Mouse (Mus musculus): Measurements from ENCODE around the gene Olfr508. TPM values are rescaled to one million over a fixed set of nuclear protein-coding genes. Genes with fewer than 3 reads are reported as not detected.
"Not testable (repeated sequence)": the region's sequence is repeated elsewhere in the genome, so short reads cannot be mapped to it uniquely, and the experiment has no call there.

Gene Olfr508
- not detected in 2 replicates for polyA plus RNA-seq (2015; fragmentation: Nextera tagmentation; extraction: Ambion mirVana)

DNA sequence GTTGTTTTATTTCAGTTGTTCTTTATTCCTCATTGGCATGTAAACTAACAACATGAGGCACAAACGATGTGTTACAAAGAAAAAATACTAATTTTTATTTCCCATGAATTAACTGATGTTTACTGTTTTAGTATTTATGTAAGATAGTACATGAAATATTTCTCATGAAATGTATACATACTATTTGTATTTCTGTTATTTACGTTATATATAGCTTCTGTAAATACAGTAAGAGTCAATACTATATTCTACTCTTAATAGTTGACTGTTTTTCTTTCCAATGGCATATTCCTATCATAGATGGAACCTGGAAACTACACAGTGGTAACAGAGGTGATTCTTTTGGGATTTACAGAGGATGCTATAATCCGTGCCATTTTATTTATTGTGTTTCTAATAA is at the start of gene Olfr508:
Olfr508 (plus strand) TSS at position 301 of the 400 bp plus-strand sequence.
- WGBS: 64% methylated on average over 3 of the region's 3 CpGs
- Histone ChIP-seq H3K27ac (replicated peaks) (no peak within 1 kb of the TSS), H3K9me3 (no peaks in the 10 kb centered on the region), H3K4me3 (no peak within 1 kb of the TSS), H3K36me3 (no peaks in the 10 kb centered on the region), H3K4me1 (no peaks in the 10 kb centered on the region), H3K27me3 (replicated peaks) (no peaks in the 10 kb centered on the region), H3K4me2 (no peak within 1 kb of the TSS), H3K9ac (no peak within 1 kb of the TSS)
- no peak for ATAC-seq (ENCODE audit: extremely low read depth, insufficient number of reproducible peaks, low FRiP score, low TSS enrichment)

DNA sequence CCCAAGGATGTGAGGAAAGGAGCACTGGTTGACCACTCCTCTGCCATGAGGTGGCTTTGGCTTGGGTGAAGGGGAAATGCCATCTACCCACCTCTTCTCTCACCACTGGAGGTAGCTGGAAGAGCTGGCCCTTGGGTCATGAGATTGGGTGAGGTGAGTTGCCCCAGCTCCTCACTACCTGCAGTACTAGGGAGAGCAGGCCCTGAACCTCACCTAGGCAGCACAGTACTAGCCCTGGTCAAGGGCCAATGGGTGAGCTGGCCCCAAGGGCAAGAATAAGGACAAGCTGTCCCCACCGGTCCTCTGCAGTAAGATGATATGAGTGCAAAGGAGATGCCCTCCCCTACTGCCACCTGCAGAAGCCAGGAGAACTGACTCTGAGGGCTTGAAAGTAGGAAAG is 40.0 kb upstream of the Olfr508 start:
- Histone ChIP-seq H3K4me1 (no peaks in the 10 kb centered on the region), H3K9ac (no peak overlapping the region), H3K27ac (replicated peaks) (no peak overlapping the region), H3K4me3 (no peak overlapping the region), H3K4me2 (no peak overlapping the region), H3K27me3 (replicated peaks) (no peaks in the 10 kb centered on the region), H3K9me3 (0 out of 2 replicates have a peak, but pooled peaks cover 3% of the 10 kb centered on the region), H3K36me3 (no peaks in the 10 kb centered on the region)
- WGBS: 84% methylated on average over 1 of the region's 1 CpGs
- no peak for ATAC-seq (ENCODE audit: extremely low read depth, insufficient number of reproducible peaks, low FRiP score, low TSS enrichment)

DNA sequence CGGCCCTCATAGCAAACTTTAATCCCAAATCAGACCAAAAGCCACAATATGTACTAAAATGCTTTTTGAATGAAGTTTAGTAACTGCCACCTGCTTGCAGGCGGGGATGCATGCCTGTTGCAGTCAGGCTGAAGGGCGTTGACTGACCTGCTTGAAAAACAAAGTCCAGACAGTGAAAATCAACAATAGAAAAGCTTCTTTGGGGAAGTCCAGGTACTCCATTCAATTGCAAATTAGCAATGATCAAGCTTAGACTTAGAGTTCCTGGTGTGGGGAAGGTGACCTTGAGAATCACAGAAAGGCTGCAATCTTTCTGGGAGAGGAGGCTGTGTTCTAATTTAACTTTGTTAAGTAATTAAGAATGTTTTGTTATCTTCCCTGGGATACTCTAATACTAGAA is 27.9 kb upstream of the Olfr508 start:
- not testable (repeated sequence) for H3K4me3 ChIP-seq; H3K4me2 ChIP-seq; H3K27me3 ChIP-seq (replicated peaks); H3K27ac ChIP-seq (replicated peaks); H3K36me3 ChIP-seq; ATAC-seq (ENCODE audit: extremely low read depth, insufficient number of reproducible peaks, low FRiP score, low TSS enrichment); H3K9ac ChIP-seq; H3K4me1 ChIP-seq; H3K9me3 ChIP-seq
- 64% methylated on average over 3 of the region's 3 CpGs for WGBS

DNA sequence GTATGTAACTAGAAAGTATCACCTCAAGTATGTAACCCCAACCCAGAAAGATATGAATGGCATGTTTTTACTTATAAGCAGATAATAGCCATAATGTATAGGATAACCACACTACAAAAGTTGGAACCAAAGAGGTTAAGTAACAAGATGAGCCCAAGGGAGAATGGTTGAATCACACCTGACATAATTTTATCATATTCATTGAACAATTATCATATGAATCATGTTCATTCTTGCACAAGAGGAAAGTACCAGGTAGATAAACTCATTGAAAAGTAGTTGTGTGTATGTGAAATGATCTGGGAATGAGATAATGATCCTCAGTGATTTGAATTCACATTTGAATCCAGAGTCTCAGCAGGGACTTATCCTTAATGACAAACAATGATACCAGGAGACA is 19.3 kb upstream of the Olfr508 start, which contains the start of gene Olfr506:
Olfr506 (plus strand) TSS at position 301 of the 400 bp plus-strand sequence.
- Histone ChIP-seq H3K4me2 (no peak within 1 kb of the TSS), H3K27me3 (replicated peaks) (no peaks in the 10 kb centered on the region), H3K9me3 (no peaks in the 10 kb centered on the region), H3K9ac (no peak within 1 kb of the TSS), H3K27ac (replicated peaks) (no peak within 1 kb of the TSS), H3K4me1 (no peaks in the 10 kb centered on the region), H3K4me3 (no peak within 1 kb of the TSS), H3K36me3 (no peaks in the 10 kb centered on the region)
- no peak for ATAC-seq (ENCODE audit: extremely low read depth, insufficient number of reproducible peaks, low FRiP score, low TSS enrichment)

DNA sequence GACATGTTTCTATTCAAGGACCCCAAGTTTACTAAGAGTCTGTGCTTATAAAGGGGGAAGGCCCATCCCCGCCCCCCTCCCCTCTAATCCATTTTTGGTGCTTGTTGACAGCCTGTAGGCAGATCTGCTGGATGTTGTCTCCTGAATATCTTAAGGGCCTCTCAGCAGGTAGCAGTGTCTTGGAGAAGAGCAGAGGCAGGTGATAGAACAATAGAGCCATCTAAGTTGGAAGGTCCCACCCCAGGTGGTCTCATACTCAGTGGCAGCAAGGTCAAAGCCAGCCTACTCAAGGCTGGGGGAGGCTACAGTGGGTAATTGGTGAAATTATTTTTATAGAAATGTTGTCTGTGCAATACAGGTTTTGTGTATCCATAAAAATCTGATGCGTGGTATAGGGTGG is 15.7 kb upstream of the Olfr508 start:
- H3K4me3 ChIP-seq: no peak overlapping the region
- no peak overlapping the region for H3K9ac ChIP-seq
- H3K27me3 ChIP-seq (replicated peaks): no peaks in the 10 kb centered on the region
- no peaks in the 10 kb centered on the region for H3K4me1 ChIP-seq
- ATAC-seq (ENCODE audit: extremely low read depth, insufficient number of reproducible peaks, low FRiP score, low TSS enrichment): no peak
- no peaks in the 10 kb centered on the region for H3K36me3 ChIP-seq
- H3K9me3 ChIP-seq: no peaks in the 10 kb centered on the region
- no peak overlapping the region for H3K4me2 ChIP-seq
- WGBS: 73% methylated on average over 2 of the region's 2 CpGs
- no peak overlapping the region for H3K27ac ChIP-seq (replicated peaks)

DNA sequence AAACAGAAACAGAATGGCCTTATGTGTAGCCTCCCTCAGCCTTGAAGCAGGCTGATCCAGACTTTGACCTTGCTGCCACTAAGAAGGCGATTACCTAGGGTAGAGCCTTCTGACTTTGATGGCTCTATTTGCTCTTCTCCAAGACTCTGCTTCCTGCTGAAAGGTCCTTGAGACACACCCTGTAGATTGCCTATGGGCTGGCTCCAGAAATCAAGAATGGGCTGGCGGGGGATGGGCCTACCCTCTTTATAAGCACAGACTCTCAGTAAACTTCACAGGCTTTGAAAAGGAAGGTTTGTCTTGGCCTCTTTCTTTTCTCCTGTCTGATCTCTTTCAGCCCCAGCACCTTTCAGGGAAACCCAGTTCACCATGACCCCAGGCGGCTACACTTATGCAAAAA is 13.0 kb upstream of the Olfr508 start:
- not testable (repeated sequence) for H3K27me3 ChIP-seq (replicated peaks)

DNA sequence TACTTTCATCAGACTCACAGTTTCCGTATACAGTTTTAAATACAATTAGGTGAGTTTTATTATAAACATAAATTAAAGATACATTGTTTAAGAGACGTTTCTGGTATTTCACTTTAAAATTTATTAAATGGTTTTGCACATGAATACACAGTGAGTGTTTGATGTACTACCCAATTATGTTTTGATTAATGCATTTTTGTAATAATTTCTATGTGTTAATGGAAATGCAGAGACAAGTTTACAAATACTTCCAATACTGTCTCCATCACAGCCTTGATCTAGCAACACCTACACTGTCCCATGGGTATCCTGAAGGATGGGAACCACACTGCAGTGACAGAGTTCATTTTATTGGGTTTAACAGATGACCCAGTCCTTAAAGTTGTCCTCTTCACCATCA is 8.3 kb upstream of the Olfr508 start, which contains the start of gene Olfr507:
Olfr507 (plus strand) TSS at position 301 of the 400 bp plus-strand sequence.
- no peak for ATAC-seq (ENCODE audit: extremely low read depth, insufficient number of reproducible peaks, low FRiP score, low TSS enrichment)
- H3K36me3 ChIP-seq: no peaks in the 10 kb centered on the region
- H3K9me3 ChIP-seq: no peaks in the 10 kb centered on the region
- no peaks in the 10 kb centered on the region for H3K27me3 ChIP-seq (replicated peaks)
- H3K4me1 ChIP-seq: no peaks in the 10 kb centered on the region
- no peak within 1 kb of the TSS for H3K27ac ChIP-seq (replicated peaks)
- no peak within 1 kb of the TSS for H3K4me2 ChIP-seq
- 61% methylated on average over 2 of the region's 2 CpGs for WGBS
- H3K4me3 ChIP-seq: no peak within 1 kb of the TSS
- no peak within 1 kb of the TSS for H3K9ac ChIP-seq

More for the DNA sequence above, 13.0 kb upstream of the Olfr508 start:
- not testable (repeated sequence) for H3K9ac ChIP-seq; H3K4me2 ChIP-seq; ATAC-seq (ENCODE audit: extremely low read depth, insufficient number of reproducible peaks, low FRiP score, low TSS enrichment); H3K4me3 ChIP-seq; H3K27ac ChIP-seq (replicated peaks); H3K36me3 ChIP-seq; H3K4me1 ChIP-seq; H3K9me3 ChIP-seq
- 50% methylated on average over 3 of the region's 3 CpGs for WGBS

DNA sequence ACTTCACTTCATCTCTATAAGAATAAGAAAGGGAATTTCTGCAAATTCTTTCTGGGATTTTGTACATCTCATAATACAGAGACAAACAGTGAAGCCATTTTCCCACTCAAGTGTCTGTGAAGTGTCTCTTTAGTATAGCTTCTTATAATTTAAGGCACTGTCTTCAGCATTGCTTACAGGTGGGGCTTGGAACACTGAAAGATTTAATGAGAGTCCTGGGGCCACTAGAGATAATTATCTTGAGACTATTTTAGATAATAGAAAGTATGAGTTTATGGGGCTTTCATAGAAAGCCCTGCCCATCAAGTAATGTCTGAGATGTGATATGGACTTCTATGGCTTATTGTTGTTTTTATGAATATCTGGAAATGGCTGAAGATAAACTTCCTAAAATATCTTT is 22.0 kb downstream of the Olfr508 start, which contains the start of gene Olfr509:
Olfr509 (minus strand) TSS at position 101 of the 400 bp plus-strand sequence.
- Histone ChIP-seq H3K4me2 (no peak within 1 kb of the TSS), H3K27me3 (replicated peaks) (no peaks in the 10 kb centered on the region)

DNA sequence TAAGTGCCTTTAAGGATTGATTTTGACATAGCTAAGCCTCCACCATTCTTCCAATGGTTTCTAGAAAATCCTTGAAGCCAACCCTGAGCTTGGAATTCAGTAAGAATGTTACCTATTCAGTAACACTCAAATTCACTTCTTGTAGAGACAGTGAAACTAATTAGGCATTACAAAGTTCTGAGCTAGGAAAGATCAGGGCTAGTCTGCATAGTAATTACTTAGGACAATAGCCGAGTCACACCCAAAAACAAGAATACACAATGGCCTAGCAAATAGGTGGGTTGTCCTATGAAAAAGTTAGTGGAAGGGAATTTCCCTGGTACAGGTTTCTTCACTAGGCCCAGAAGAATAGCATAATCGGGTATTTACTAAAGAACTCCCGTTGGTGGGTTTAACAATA is 32.6 kb downstream of the Olfr508 start:
- no peak overlapping the region for H3K27ac ChIP-seq (replicated peaks)
- no peak overlapping the region for H3K4me2 ChIP-seq
- no peaks in the 10 kb centered on the region for H3K27me3 ChIP-seq (replicated peaks)
- WGBS: 69% methylated on average over 3 of the region's 3 CpGs
- H3K9me3 ChIP-seq: no peaks in the 10 kb centered on the region
- H3K9ac ChIP-seq: no peak overlapping the region
- no peaks in the 10 kb centered on the region for H3K4me1 ChIP-seq
- no peaks in the 10 kb centered on the region for H3K36me3 ChIP-seq
- ATAC-seq (ENCODE audit: extremely low read depth, insufficient number of reproducible peaks, low FRiP score, low TSS enrichment): no peak
- H3K4me3 ChIP-seq: no peak overlapping the region

More for the DNA sequence above, 22.0 kb downstream of the Olfr508 start, which contains the start of gene Olfr509:
- H3K36me3 ChIP-seq: no peaks in the 10 kb centered on the region
- no peak within 1 kb of the TSS for H3K27ac ChIP-seq (replicated peaks)
- H3K4me1 ChIP-seq: no peaks in the 10 kb centered on the region
- H3K9ac ChIP-seq: no peak within 1 kb of the TSS
- no peaks in the 10 kb centered on the region for H3K9me3 ChIP-seq
- ATAC-seq (ENCODE audit: extremely low read depth, insufficient number of reproducible peaks, low FRiP score, low TSS enrichment): no peak
- no peak within 1 kb of the TSS for H3K4me3 ChIP-seq

DNA sequence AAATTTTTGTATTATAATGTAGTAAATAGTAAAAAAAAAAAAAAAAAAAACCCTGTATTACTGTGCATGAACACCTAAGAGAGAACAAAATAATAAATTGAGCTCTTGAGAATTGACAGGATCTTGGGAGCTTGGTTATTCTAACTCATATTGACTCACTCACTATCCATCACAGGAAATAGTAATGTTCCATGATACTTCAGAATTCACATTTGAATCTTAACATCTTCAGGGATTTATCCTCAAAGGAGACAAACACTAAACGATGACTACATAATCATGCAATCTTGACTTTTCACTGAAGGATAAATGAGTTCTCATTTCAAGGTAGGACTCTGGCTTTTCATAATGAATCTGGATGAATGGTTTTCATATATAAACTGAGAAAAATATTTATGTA is 36.3 kb downstream of the Olfr508 start, which contains the start of gene Olfr510:
Olfr510 (plus strand) TSS at position 301 of the 400 bp plus-strand sequence.
- Histone ChIP-seq H3K4me3 (no peak within 1 kb of the TSS), H3K4me2 (no peak within 1 kb of the TSS), H3K9me3 (no peaks in the 10 kb centered on the region), H3K27me3 (replicated peaks) (no peaks in the 10 kb centered on the region), H3K36me3 (no peaks in the 10 kb centered on the region), H3K4me1 (no peaks in the 10 kb centered on the region), H3K27ac (replicated peaks) (no peak within 1 kb of the TSS), H3K9ac (no peak within 1 kb of the TSS)
- 80% methylated on average over 1 of the region's 1 CpGs for WGBS
- no peak for ATAC-seq (ENCODE audit: extremely low read depth, insufficient number of reproducible peaks, low FRiP score, low TSS enrichment)

DNA sequence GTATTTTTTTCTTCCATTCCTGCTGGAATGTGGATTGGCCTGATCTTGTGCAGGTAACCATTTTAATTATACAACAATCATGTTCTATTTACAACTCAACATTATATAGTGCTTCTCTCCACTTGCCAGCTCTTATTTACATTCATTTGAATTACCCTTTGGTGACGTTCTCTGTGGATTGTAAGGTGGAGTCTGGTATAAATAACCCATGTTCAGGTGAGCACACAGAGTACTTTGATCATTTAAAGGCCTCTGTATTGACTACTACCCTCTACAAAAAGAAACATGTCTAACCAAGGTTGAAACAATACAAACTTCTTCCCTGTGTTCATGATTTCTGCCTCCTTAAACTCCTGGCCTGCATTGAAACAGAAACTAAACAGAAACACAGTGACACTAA is 41.3 kb downstream of the Olfr508 start:
- Histone ChIP-seq H3K9me3 (peaks cover 11% of the 10 kb centered on the region), H3K4me1 (no peaks in the 10 kb centered on the region), H3K27me3 (replicated peaks) (no peaks in the 10 kb centered on the region), H3K27ac (replicated peaks) (no peak overlapping the region), H3K4me2 (no peak overlapping the region), H3K36me3 (no peaks in the 10 kb centered on the region), H3K9ac (no peak overlapping the region), H3K4me3 (no peak overlapping the region)
- 61% methylated on average over 1 of the region's 1 CpGs for whole genome bisulfite sequencing
- no peak for ATAC-seq (ENCODE audit: extremely low read depth, insufficient number of reproducible peaks, low FRiP score, low TSS enrichment)

DNA sequence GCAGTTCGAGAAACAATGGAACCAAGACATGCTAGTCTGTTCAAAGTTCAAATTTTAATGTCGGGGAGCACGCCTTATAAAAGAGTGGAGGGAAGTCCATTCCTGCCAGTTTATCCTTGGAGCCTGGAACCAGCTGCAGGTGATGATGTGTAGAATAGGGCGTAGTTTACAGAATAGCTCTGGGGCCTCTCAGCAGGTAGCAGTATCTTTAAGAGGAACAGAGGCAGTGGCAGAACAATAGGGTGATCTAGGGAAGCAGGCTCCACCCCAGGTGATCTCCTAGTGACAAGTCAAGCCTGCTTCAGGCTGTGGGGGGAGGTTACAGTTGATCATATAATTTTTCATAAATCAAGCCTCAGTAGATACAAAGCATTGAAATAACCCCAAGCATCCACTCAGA is 49.1 kb downstream of the Olfr508 start:
- no peak for ATAC-seq (ENCODE audit: extremely low read depth, insufficient number of reproducible peaks, low FRiP score, low TSS enrichment)
- no peak overlapping the region for H3K4me2 ChIP-seq
- H3K9ac ChIP-seq: no peak overlapping the region
- 70% methylated on average over 4 of the region's 4 CpGs for WGBS
- H3K27me3 ChIP-seq (replicated peaks): no peaks in the 10 kb centered on the region
- H3K9me3 ChIP-seq: peaks cover 24% of the 10 kb centered on the region
- no peaks in the 10 kb centered on the region for H3K4me1 ChIP-seq
- H3K27ac ChIP-seq (replicated peaks): no peak overlapping the region
- H3K4me3 ChIP-seq: no peak overlapping the region
- H3K36me3 ChIP-seq: no peaks in the 10 kb centered on the region
